Mouse (Mus musculus) layer of hippocampus, postnatal 14 days (tissue): ENCODE results near the gene Gm28048. TPM values are rescaled to one million over a fixed set of nuclear protein-coding genes. Genes with fewer than 3 reads are reported as not detected.

ENCODE experiments used
- DNase-seq, 2 experiments: peaks; one replicate each; pipeline ENCODE4 v3.0.0; 2021 to 2022; ENCODE audit warnings: low spot score in 2 of 2, mixed read lengths in 1 of 2
- total RNA-seq, 2 experiments: library from RNA; stranded (reverse); gene quantifications; 2 replicates each; pipeline ENCODE4 v1.2.3; 2021

Gm28048 gene
- total RNA-seq, 2 experiments from 2014 or later: 8.5 to 9.1 TPM

DNA sequence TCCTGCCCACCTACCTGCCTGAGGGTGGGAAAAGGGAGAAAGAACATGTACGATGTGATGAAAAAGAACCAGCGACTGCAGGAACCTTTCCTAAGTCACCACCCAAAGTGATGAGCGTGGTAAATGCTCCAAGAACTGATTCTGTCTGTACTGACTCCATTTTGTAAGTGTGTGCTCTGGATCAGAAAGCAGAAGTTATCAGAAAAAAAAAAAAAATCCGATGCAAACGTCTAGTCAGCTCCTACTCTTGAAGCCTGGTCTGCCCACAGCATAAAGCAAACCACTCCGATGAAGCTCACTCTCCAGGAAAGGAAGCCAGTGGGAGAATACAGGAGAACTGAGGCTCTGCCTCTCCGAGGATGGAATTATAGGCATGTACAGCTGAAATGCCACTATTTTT is 29.2 kb downstream of the Gm28048 start:
- DNase-seq: no peak

DNA sequence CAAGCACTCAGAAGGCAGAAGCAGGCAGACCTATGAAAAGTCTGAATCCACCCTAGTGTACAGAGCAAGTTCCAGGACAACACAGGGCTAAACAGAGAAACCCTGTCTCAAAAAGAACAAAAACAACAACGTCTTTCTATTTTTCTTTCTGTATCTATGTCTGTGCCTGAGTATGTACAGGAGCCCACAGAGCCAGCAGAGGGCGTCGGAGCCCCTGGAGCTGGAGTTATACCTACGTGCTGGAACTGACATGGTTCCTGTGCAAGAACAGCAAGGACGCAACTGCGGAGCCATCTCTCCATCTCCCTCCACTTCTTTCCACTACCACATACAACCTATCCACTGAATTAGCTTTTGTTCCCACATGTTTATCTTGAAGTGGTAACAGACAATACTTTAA is 31.8 kb downstream of the Gm28048 start:
- DNase-seq: no peak

- no peak for DNase-seq
Measured at GRCm38 (mm10) chr11:22949101-22949500, 32.8 kb downstream of the Gm28048 start.

GRCm38 (mm10) chr11:22938983-22939382 is 42.9 kb downstream of the Gm28048 start:
- no peak for DNase-seq

- DNase-seq: peak in 1 of 2 experiments; percentile 14
Measured at GRCm38 (mm10) chr11:22937716-22938316, 44.1 kb downstream of the Gm28048 start.

GRCm38 (mm10) chr11:22936446-22937125 is 45.3 kb downstream of the Gm28048 start:
- peak in 1 of 2 experiments; percentile 33 for DNase-seq

DNA sequence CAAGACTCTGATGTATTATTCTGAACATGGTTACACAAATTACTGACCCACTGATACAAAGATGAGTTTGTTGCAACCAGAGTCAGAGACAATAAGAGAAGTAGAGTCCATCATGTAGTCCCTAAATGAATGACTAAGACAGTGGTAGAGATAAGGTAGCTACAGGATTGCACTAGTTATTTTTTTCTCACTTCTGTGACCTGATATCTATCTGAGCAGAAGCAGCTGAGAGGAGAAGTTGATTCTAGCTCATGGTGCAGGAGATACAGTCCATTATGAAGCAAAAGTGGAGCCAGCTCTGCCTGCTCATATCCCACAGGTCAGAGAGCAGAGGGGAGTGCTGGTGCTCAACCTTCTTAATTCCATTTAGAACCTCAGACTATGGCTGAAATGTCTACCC is 49.7 kb downstream of the Gm28048 start:
- DNase-seq: no peak

GRCm38 (mm10) chr11:22931320-22931905 is 50.5 kb downstream of the Gm28048 start:
- no peak for DNase-seq

DNA sequence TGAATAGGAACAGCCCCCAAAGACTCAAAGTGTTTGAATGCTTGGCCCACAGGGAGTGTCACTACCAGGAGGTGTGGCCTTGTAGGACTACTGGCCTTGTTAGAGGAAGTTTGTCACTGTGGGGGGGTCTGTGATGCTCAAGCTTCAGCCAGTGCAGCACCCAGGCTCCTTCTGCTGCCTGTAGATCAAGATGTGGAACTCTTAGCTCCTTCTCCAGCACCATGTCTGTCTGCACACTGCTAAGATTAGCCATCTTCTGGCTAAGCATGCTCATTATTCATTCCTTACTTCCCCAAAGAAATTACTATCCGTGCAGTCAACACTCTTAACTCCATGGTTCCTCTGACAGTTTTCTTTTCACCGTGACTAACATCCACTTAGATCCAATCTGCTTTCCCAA is 51.8 kb downstream of the Gm28048 start:
- no peak for DNase-seq

DNA sequence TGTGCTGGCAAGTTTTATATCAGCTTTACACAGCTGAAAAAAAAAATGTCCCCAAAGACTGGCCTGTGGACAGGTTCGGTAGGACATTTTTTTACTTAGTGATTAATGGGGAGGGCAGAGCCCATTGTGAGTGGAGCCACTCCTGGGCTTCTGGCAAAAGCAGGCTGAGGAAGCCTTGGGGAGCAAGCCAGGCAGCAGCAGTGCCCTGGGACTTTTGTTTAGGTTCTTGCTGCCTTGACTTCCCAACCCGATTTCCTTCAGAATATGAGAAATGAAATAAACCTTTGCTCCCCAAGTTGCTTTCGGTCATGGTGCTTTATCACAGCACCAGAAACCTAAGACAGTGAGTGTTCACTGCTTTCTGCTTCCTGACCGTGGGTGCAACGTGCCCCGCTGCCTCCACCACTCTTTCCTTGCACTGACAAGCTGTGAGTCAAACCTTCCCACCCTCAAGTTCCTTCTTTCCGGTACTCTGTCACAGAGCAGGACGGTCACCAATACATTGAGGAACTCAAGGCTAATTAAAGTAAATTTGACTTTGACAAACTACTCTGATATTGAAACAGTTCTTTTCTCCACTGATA is 53.2 kb downstream of the Gm28048 start:
- DNase-seq: no peak

GRCm38 (mm10) chr11:22923606-22924005 is 58.3 kb downstream of the Gm28048 start:
- DNase-seq: peak in 1 of 2 experiments; percentile 7

DNA sequence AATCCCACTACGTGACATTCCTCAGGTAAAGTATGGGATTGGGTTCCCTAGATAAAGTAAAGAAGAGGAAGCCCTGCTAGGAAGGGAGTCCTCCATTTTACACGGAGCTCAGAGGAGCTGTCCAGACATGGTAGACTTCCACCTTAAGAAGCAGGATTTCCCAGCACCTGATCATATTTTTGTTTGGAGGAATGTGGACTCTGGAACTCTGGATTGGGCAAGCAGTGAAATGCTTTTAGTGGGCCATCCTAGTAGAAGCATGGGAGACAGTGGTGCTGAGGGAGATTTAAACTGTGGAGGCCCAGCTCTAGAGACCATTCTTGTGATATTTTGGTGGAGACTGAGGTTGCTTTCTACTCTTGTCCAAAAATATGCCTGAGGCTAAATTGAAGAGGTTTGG is 59.3 kb downstream of the Gm28048 start:
- no peak for DNase-seq

GRCm38 (mm10) chr11:22919336-22919735 is 62.6 kb downstream of the Gm28048 start:
- DNase-seq: no peak

DNA sequence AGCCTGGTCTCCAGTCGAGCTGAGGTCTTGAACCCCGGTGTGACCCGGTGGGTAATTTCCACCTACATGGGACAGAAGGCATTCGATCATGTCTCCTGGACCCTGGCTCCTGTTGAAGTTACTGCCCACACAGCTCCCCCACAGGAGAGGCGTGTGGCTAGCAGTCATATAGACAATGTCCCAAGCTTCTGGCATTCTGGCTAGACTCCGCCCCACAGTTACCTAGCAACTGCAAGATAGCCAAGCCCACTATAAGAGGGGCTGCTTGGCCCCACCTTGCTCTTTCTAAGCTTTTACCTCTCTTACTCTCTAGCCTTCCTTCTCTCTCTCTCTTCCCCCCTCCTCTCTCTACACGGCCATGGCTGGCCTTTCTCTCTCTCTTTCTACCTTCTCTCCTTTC is 64.1 kb downstream of the Gm28048 start:
- DNase-seq: no peak

DNA sequence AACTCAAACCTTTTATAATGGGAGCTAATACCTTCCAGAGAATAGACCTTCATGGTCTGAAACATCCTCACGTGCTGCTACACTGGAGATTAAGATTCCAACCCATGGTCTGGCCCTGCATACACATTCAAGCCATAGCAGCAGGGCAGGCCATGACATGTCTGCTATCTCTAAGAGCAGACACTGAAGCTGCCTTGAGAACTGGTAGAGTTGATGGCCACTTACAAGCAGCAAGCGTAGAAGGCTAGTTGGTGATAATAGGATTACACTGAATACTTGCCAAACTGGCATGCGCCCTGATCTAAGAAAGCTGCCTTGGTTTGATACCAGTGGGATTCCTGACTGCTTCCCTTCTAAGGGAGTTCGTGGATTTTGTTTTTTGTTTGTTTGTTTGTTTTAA is 68.1 kb downstream of the Gm28048 start:
- no peak for DNase-seq

- no peak for DNase-seq
Measured at GRCm38 (mm10) chr11:22911831-22912230, 70.1 kb downstream of the Gm28048 start.

- no peak for DNase-seq
Measured at GRCm38 (mm10) chr11:22906453-22906865, 75.4 kb downstream of the Gm28048 start.

- DNase-seq: no peak
Measured at GRCm38 (mm10) chr11:22902923-22903322, 79.0 kb downstream of the Gm28048 start.

DNA sequence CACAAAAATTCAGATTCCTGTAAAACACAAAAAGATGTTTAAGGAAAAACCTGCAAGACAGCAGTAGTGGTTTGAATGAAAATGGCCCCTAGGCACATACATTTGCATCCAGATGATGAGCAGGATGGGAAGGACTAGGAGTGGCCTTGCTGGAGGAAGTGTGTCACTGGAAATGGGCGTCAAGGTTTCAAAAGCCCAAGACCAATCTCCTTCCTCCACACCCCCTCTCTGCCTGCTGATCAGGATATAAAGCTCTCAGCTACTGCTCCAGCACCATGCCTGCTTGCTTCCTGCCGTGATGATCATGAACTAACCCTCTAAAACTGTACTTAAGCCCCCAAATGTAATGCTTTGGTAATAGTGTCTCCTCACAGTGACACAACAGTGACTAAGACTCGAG is 81.8 kb downstream of the Gm28048 start:
- DNase-seq: no peak

GRCm38 (mm10) chr11:22897642-22898041 is 84.2 kb downstream of the Gm28048 start:
- no peak for DNase-seq

GRCm38 (mm10) chr11:22897127-22897526 is 84.8 kb downstream of the Gm28048 start:
- no peak for DNase-seq

- DNase-seq: no peak
Measured at GRCm38 (mm10) chr11:22893075-22893474, 88.8 kb downstream of the Gm28048 start.
